Mouse (Mus musculus) CH12.LX (cell line): Measurements from ENCODE around the gene Col24a1. TPM values are rescaled to one million over a fixed set of nuclear protein-coding genes. Genes with fewer than 3 reads are reported as not detected.
"Not testable (repeated sequence)": the region's sequence is repeated elsewhere in the genome, so short reads cannot be mapped to it uniquely, and the experiment has no call there.

ENCODE experiments used
- DNase-seq: peaks from one replicate; pipeline ENCODE4 v3.0.0-alpha.2; 2013; ENCODE audit errors: extremely low read depth
- H3K27ac ChIP-seq: 2 replicates; pipeline ENCODE4 v1.5.1; 2012; ENCODE audit warnings: low read depth, mild to moderate bottlenecking, control low read depth, moderate library complexity; ENCODE audit not compliant: insufficient read depth
- H3K27me3 ChIP-seq: replicated peaks from 2 replicates; pipeline ENCODE3; 2012; ENCODE audit warnings: inconsistent platforms
- H3K36me3 ChIP-seq, 2 experiments: replicated peaks in 1 of 2; 2 replicates each; pipeline versions ENCODE3 to v1.6.1; 2012; ENCODE audit warnings: inconsistent platforms in 1 of 2, low read length in 1 of 2, mild to moderate bottlenecking in 1 of 2, mixed read lengths in 1 of 2, moderate library complexity in 1 of 2; ENCODE audit not compliant: control insufficient read depth in 1 of 2, insufficient read depth in 1 of 2
- H3K4me1 ChIP-seq, 2 experiments: 2 replicates each; pipeline ENCODE4 v1.6.1; 2012; ENCODE audit warnings: inconsistent platforms in 1 of 2, moderate library complexity in 1 of 2; ENCODE audit not compliant: insufficient read depth in 2 of 2, control insufficient read depth in 1 of 2
- H3K4me2 ChIP-seq: 2 replicates; pipeline ENCODE4 v1.6.1; 2012; ENCODE audit warnings: low read depth, mild to moderate bottlenecking, control low read depth; ENCODE audit not compliant: poor library complexity, insufficient read depth, severe bottlenecking
- H3K4me3 ChIP-seq, 3 experiments: fragments of 150-350 bp in 1 of 3; sonication (generic) in 1 of 3; replicated peaks in 1 of 3; 2 replicates each; pipeline versions ENCODE3 to v1.5.1; 2011 to 2012; ENCODE audit warnings: low read depth in 2 of 3, low read length in 2 of 3, mild to moderate bottlenecking in 2 of 3, moderate library complexity in 2 of 3, control low read depth in 1 of 3, improper control_type of control experiment in 1 of 3, inconsistent platforms in 1 of 3, mixed read lengths in 1 of 3; ENCODE audit not compliant: poor library complexity in 1 of 3
- H3K79me2 ChIP-seq: replicated peaks from 2 replicates; pipeline ENCODE4 v1.6.1; 2012; ENCODE audit warnings: mild to moderate bottlenecking, moderate library complexity; ENCODE audit not compliant: control insufficient read depth, poor library complexity, insufficient read depth, severe bottlenecking; ENCODE audit errors: extremely low read depth
- H3K9ac ChIP-seq: 2 replicates; pipeline ENCODE4 v1.6.1; 2012; ENCODE audit warnings: low read depth, mild to moderate bottlenecking, control low read depth, moderate library complexity; ENCODE audit not compliant: insufficient read depth
- H3K9me3 ChIP-seq: replicated peaks from 2 replicates; pipeline ENCODE3; 2012; ENCODE audit warnings: low read length, inconsistent platforms, mixed read lengths
- BHLHE40 ChIP-seq: IDR thresholded peaks from 2 replicates; pipeline ENCODE4 v1.6.1; 2011; ENCODE audit warnings: mild to moderate bottlenecking, low read depth, low read length, improper control_type of control experiment
- CTCF ChIP-seq, 2 experiments: IDR thresholded peaks in 1 of 2; conservative IDR thresholded peaks in 1 of 2; 2 replicates each; pipeline ENCODE4 v1.5.1; 2011 to 2012; ENCODE audit warnings: low read depth in 2 of 2, low read length in 2 of 2, improper control_type of control experiment in 1 of 2, inconsistent platforms in 1 of 2, mild to moderate bottlenecking in 1 of 2, moderate library complexity in 1 of 2
- ELF1 ChIP-seq: IDR thresholded peaks from 2 replicates; pipeline ENCODE4 v1.6.1; 2014; ENCODE audit warnings: low read depth, mild to moderate bottlenecking, inconsistent platforms, low read length, improper control_type of control experiment
- ETS1 ChIP-seq: conservative IDR thresholded peaks from 2 replicates; pipeline ENCODE4 v1.6.1; 2012; ENCODE audit warnings: low read depth, mild to moderate bottlenecking, inconsistent platforms, low read length, improper control_type of control experiment, moderate library complexity
- HCFC1 ChIP-seq: IDR thresholded peaks from 2 replicates; pipeline ENCODE4 v1.6.1; 2012; ENCODE audit warnings: low read depth, mild to moderate bottlenecking, inconsistent platforms, low read length, improper control_type of control experiment
- IRF4 ChIP-seq: IDR thresholded peaks from 2 replicates; pipeline ENCODE4 v1.6.1; 2014; ENCODE audit warnings: low read depth, mild to moderate bottlenecking, inconsistent platforms, low read length, improper control_type of control experiment
- JUN ChIP-seq: IDR thresholded peaks from 2 replicates; pipeline ENCODE4 v1.6.1; 2011; ENCODE audit warnings: low read depth, mild to moderate bottlenecking, low read length, improper control_type of control experiment, moderate library complexity; ENCODE audit not compliant: insufficient read depth
- POLR2A ChIP-seq: IDR thresholded peaks from 2 replicates; pipeline ENCODE4 v1.6.1; 2011; ENCODE audit warnings: low read depth, mild to moderate bottlenecking, improper control_type of control experiment, low read length
- POLR2AphosphoS2 ChIP-seq: IDR thresholded peaks from 2 replicates; pipeline ENCODE4 v1.6.1; 2011; ENCODE audit warnings: low read depth, low read length, improper control_type of control experiment
- RAD21 ChIP-seq: IDR thresholded peaks from 2 replicates; pipeline ENCODE4 v1.6.1; 2011; ENCODE audit warnings: low read depth, mild to moderate bottlenecking, low read length, improper control_type of control experiment, moderate library complexity
- SMC3 ChIP-seq: IDR thresholded peaks from 2 replicates; pipeline ENCODE4 v1.6.1; 2011; ENCODE audit warnings: low read depth, low read length, improper control_type of control experiment
- TBP ChIP-seq: conservative IDR thresholded peaks from 2 replicates; pipeline ENCODE4 v1.6.1; 2011; ENCODE audit warnings: low read depth, low read length, improper control_type of control experiment
- USF1 ChIP-seq: IDR thresholded peaks from 2 replicates; pipeline ENCODE4 v1.6.1; 2014; ENCODE audit warnings: low read depth, mild to moderate bottlenecking, inconsistent platforms, low read length, improper control_type of control experiment
- ZC3H11A ChIP-seq: IDR thresholded peaks from 2 replicates; pipeline ENCODE4 v1.6.1; 2012; ENCODE audit warnings: low read depth, mild to moderate bottlenecking, inconsistent platforms, low read length, improper control_type of control experiment
- ZKSCAN1 ChIP-seq: IDR thresholded peaks from 2 replicates; pipeline ENCODE4 v1.6.1; 2012; ENCODE audit warnings: low read depth, inconsistent platforms, low read length, improper control_type of control experiment, borderline replicate concordance
- ZMIZ1 ChIP-seq: IDR thresholded peaks from 2 replicates; pipeline ENCODE4 v1.6.1; 2012; ENCODE audit warnings: low read depth, mild to moderate bottlenecking, inconsistent platforms, low read length, improper control_type of control experiment
- ZNF384 ChIP-seq: IDR thresholded peaks from 2 replicates; pipeline ENCODE4 v1.6.1; 2012; ENCODE audit warnings: low read depth, low read length, improper control_type of control experiment, inconsistent platforms
- dilution Hi-C: fragments of 300-500 bp; cut with MboI; formaldehyde crosslinking; loops from 2 replicates; pipeline ENCODE4 v1.14.3; 2020; ENCODE audit warnings: low sequenced_read_pairs; ENCODE audit not compliant: extremely low pct_unique_long_range_greater_than_20kb, extremely low pct_ligation_motif_present
- in situ Hi-C: fragments of 300-500 bp; cut with MboI; formaldehyde crosslinking; loops from 3 replicates; pipeline ENCODE4 v1.14.3; 2019; ENCODE audit warnings: low sequenced_read_pairs, low pct_ligation_motif_present, low pct_unique_long_range_greater_than_20kb, mixed read lengths
- polyA plus RNA-seq: library from polyadenylated mRNA; unstranded; fragments of >175 nt; gene quantifications from 2 replicates; pipeline ENCODE4 v1.2.1, GENCODE M21; 2012; ENCODE audit warnings: low read depth; ENCODE audit not compliant: insufficient read length
- total RNA-seq, 2 experiments: library from RNA; depleted of rRNA; stranded (reverse); fragments of 300-350 nt in 1 of 2; fragments of >200 nt in 1 of 2; gene quantifications; 2 replicates each; pipeline ENCODE4 v1.2.3; 2012 to 2014

Gene Col24a1
- total and polyA plus RNA-seq, 3 experiments: 0.10 TPM; not detected in 2

- Histone ChIP-seq H3K4me1 (peaks cover 2 to 5% of the 10 kb centered on the region in 2 experiments; a peak in 2 of 4 replicates), H3K36me3 (no peaks in the 10 kb centered on the region)
- dilution Hi-C loops: no loop called here
- TF ChIP-seq ETS1 (peak; percentile 97), JUN (no peak), HCFC1 (0 out of 2 replicates have a peak, but pooled peaks have one; percentile 24), TBP (no peak), IRF4 (peak; percentile 44; the same call in 1 of the 2 replicates), ZMIZ1 (no peak)
- TF ChIP-seq, all 38 proteins: peak for 3
- H3K79me2 ChIP-seq: no peaks in the 10 kb centered on the region
- no peak for DNase-seq
- in situ Hi-C loops: no loop called here
- no peak overlapping the region for H3K9ac ChIP-seq
- H3K4me2 ChIP-seq: peak overlapping the region; percentile 34; the same call in 1 of the 2 replicates
- H3K9me3 ChIP-seq: no peaks in the 10 kb centered on the region
- H3K4me3 ChIP-seq: no peak overlapping the region
- H3K27ac ChIP-seq: no peak overlapping the region
- no peaks in the 10 kb centered on the region for H3K27me3 ChIP-seq
Measured at GRCm38 (mm10) chr3:145440993-145441392, 148.7 kb downstream of the Col24a1 start.

- no peaks in the 10 kb centered on the region for H3K9me3 ChIP-seq
- DNase-seq: peak; percentile 78
- TF ChIP-seq CTCF (conservative IDR thresholded peaks at IDR 0.05 in 1 of 2, IDR thresholded peaks at IDR 0.05 in 1 of 2; ENCODE audit: low read depth in 2 of 2, low read length in 2 of 2) (peak; percentile 66 to 87), SMC3 (peak; percentile 83), ZNF384 (no peak), ELF1 (peak; percentile 33; the same call in 1 of the 2 replicates), ZC3H11A (no peak), POLR2AphosphoS2 (no peak), TBP (0 out of 2 replicates have a peak, but pooled peaks have one; percentile 18), USF1 (no peak), RAD21 (peak; percentile 66), IRF4 (no peak), BHLHE40 (no peak), POLR2A (no peak), ZKSCAN1 (no peak)
- TF ChIP-seq, all 38 proteins: peak for 5
- H3K79me2 ChIP-seq: no peaks in the 10 kb centered on the region
- H3K9ac ChIP-seq: no peak overlapping the region
- in situ Hi-C loops (no loop called here), dilution Hi-C loops (no loop called here)
- peaks cover 2 to 5% of the 10 kb centered on the region in 2 experiments; a peak in 2 of 4 replicates for H3K4me1 ChIP-seq
- no peaks in the 10 kb centered on the region for H3K36me3 ChIP-seq
- H3K27me3 ChIP-seq: no peaks in the 10 kb centered on the region
- H3K4me3 ChIP-seq: no peak overlapping the region
- no peak overlapping the region for H3K4me2 ChIP-seq
- no peak overlapping the region for H3K27ac ChIP-seq
Measured at GRCm38 (mm10) chr3:145442268-145442667, 150.0 kb downstream of the Col24a1 start.

- H3K4me1 ChIP-seq, H3K27ac ChIP-seq, dilution Hi-C loops: not testable (repeated sequence)
Measured at GRCm38 (mm10) chr3:145443167-145443566, 150.9 kb downstream of the Col24a1 start.

More at GRCm38 (mm10) chr3:145443167-145443566, 150.9 kb downstream of the Col24a1 start:
- H3K27me3 ChIP-seq, H3K4me3 ChIP-seq, H3K9me3 ChIP-seq, DNase-seq, H3K4me2 ChIP-seq, H3K79me2 ChIP-seq, in situ Hi-C loops, H3K9ac ChIP-seq, H3K36me3 ChIP-seq: not testable (repeated sequence)
